Mouse (Mus musculus) brain, adult 2 months (tissue): ENCODE results near the gene Camk1d.

Experiments
- DNase-seq: peaks from one replicate; pipeline ENCODE4 v3.0.0; 2011; ENCODE audit warnings: low read depth, low spot score

The Camk1d gene

GRCm38 (mm10) chr2:5714211-5715053, at the start of gene Camk1d:
TSS of gene Camk1d (minus strand) at chr2:5714515.
- peak; percentile 92 for DNase-seq

DNA sequence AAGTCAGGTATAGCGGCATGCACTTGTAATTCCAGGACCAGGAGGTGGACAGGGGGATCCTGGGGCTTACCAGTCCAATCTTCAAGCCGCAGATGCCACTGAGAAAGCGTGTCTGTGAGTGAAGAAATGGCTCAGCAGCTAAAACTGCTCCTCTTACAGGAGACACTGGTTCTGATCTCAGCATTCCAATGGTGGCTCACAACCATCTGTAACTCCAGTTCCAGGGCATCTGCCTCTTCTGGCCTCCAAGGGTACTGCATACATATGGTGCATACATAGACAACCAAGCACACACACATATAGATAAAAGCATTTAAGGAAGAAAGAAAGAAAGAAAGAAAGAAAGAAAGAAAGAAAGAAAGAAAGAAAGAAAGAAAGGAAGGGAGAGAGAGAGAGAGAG, 47.7 kb upstream of the Camk1d start:
- no peak for DNase-seq

- no peak for DNase-seq
These were observed 46.2 kb upstream of the Camk1d start for GRCm38 (mm10) chr2:5760479-5761008.

GRCm38 (mm10) chr2:5758569-5758968, 44.3 kb upstream of the Camk1d start:
- DNase-seq = no peak

DNA sequence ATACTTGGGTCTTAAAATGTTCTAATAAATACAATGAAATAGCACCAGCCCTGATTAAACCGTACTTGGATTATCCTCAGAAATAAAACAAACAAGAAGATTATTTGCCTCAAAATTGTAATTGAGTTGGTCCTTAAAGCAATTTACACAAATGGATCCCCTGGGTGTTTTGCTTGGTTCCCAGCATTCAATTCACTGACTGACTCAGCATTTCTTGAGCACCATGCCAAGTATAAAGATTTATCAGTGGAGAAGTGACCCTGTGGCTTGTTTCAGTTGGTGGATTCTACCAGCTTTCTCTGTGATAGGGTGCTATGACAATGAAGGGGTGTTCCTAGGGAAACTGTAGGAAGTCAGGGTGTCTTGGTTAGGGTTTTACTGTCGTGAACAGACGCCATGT, 36.6 kb upstream of the Camk1d start:
- DNase-seq = no peak

- DNase-seq = no peak
These were observed 34.9 kb upstream of the Camk1d start for GRCm38 (mm10) chr2:5749210-5749609.

DNA sequence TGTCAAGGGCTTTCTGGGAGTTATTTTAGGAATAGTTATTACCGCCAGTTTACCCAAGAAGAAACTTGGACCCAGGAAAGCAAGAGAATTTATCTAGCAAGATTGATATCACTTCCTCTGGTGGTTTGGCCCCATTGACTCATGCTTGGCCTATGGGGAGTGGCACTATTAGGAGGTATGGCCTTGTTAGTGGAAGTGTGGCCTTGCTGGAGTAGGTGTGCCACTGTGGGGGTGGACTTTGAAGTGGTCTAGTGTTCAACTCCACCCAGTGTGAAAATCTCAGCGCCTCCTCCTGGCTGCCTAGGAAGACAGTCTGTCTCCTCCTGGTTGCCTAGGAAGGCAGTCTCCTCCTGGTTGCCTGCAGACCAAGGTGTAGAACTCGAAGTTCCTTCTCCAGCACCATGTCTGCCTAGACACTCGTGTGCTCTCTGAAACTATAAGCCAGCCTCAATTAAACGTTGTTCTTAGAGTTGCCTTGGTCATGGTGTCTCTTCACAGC, 33.3 kb upstream of the Camk1d start:
- no peak for DNase-seq

- DNase-seq = no peak
These were observed 32.2 kb upstream of the Camk1d start for GRCm38 (mm10) chr2:5746529-5746928.

GRCm38 (mm10) chr2:5743886-5744285, 29.6 kb upstream of the Camk1d start:
- DNase-seq = no peak

DNA sequence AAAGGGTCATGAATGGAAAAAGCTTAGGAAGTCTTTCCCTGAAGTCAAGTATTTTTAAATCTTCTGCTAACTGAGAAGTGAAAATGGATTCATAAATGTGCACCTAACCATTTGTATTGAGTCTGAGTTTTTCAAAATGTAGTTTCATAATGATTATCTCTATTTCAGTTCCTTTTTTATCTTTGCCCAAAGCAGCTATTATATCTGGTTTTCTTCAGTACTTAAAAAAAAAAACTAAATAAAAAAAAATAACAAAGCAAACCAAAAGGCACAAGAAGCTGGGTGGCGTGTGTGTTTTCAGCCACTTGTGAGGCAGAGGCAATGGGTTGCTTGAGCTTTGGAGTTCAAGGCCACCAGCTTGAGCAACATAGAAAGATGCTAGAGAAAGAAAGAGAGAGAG, 26.6 kb upstream of the Camk1d start:
- no peak for DNase-seq

GRCm38 (mm10) chr2:5735881-5736280, 21.6 kb upstream of the Camk1d start:
- DNase-seq = no peak

GRCm38 (mm10) chr2:5733300-5734085, 19.2 kb upstream of the Camk1d start:
- no peak for DNase-seq

DNA sequence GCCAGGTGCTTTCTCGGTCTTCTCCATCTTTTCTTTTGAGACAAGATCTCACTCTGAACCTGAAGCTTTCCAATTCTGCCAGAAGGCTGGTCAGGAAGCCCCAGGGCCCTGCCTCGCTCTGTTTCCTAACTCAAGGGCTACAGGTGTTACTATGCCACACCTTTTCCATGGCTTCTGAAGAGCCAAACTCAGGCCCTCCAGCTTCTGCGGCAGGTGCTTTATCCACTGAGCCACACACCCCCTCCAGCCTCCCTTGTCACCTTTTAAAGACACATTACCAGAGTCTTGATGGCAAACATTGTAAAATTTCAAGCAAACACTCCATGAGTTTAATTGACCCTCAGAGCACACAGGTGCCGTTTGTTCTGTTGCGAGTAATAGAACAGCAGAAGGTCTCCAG, 17.7 kb upstream of the Camk1d start:
- DNase-seq = no peak

DNA sequence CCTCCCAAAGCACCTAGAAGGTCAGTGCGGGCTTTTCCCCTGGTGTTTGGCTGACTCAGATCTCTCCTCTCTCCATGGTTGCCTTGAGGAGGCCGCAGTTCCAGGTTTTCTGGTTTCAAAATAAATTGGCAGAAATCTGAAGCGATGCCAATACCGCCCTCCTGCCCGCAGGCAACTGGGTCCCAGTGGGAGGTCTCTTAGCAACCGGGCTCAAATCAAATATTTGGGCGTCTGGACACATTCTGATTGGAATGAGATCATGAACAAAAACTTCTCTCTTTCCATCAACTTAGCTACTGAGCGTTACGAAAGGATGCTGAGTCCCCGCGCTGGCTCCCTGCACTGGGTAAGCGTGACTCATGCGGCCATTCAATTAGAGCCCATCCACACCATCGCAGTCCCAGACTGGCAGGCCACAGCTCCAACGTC, 16.1 kb upstream of the Camk1d start:
- peak; percentile 73 for DNase-seq

GRCm38 (mm10) chr2:5729931-5730330, 15.6 kb upstream of the Camk1d start:
- DNase-seq = no peak

DNA sequence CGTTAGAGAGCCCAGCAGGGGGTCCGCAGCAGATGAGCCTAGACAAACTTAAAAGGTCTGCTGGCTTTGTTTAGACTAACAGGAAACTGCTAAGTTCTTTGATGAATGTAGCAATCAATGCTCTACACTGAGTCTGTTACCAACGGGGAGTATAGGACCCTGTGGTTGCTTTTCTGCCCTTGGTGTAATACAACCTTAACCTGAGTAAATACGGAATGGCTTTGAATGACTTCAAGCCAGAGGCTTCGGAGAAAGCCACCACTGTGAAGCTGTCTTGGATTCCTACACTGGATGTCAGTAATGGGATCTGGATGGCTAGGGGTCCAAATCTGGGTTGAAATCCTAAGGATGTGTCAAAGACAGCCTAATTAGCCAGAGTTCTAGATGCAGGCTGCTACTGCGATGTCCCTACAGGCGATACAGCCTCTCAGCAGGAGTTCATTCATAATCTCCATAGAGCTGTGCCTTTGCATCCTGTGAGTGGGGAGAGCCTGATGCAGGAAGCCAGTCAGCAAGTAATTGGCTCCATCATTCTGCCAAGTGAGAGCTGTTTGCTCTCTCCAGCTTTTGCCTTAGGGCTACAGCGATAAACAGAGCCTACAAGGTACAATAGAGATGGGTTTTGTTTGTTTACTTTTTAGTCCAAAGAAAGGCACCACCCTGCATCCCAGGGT, 10.8 kb upstream of the Camk1d start:
- peak; percentile 51 for DNase-seq

- DNase-seq = no peak
These were observed 3.4 kb upstream of the Camk1d start for GRCm38 (mm10) chr2:5717675-5718074.

GRCm38 (mm10) chr2:5715544-5715943, 1.2 kb upstream of the Camk1d start:
- peak; percentile 83 for DNase-seq

DNA sequence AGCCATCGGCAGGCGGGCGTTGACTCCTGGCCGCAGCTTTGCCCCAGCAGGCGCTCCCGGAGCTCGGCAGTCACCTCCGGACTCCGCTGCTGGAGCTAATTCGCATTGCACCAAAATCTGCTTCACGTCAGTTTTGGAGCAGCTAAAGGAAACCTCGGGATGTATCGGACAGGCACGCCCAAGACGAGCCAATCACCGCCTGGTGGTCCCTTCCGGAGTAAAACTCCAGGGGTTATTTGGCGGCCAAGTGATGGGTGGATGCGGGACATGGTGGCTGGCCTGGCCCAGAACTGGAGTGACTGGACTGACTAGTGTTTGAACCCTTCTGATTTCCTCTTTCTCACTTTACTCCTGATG, 717 bp upstream of the Camk1d start:
- no peak for DNase-seq

DNA sequence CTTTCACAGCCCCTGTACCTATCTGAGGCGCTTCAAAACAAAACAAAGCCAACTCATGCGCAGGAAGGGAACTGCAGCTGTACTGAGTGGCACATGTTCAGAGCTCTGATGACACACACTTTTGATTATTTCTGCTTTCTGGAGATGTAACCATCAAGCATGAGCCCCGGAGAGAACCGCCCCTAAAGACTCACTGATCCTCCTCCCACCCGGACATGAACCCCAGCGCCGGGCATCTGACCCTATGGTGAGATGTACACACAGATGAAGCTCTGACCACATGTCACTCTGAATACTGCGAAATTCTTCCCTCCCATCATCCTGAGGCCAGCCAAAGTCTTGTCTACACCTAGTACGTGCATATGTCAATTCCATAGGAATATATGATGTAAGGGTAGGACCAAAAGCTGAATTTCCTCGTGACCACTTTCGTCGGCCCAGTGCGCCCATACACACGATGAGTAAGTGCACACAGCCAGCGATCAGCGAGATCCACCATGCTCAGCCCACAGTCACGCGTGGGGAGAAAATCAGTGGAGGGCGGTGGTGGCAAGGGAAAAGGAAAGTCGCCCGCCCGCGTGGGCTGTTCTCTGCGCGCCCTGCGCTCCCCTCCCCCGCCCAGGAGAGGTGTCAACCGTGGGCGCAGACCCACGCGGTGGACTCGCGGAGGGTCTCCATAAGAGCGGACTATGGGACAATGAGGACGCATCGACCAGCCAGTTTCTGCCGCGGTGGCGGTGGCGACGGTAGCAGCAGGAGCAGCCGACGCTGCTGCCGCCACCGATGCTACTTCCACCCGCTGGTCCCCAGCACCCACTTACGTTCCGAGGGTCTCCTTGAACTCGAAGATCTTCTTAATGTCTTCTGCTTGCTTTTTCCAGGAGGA, 747 bp downstream of the Camk1d start:
- peak; percentile 68 for DNase-seq

- peak; percentile 31 for DNase-seq
These were observed 2.1 kb downstream of the Camk1d start for GRCm38 (mm10) chr2:5712255-5712654.
